Mouse (Mus musculus) c-Kit-positive CD71-positive TER-119-negative erythroid progenitor cells, embryonic 14.5 days (primary cell): ENCODE measurements around the gene Nt5dc2.

Experiments used
- DNase-seq: peaks from one replicate; pipeline ENCODE4 v3.0.0-alpha.2; 2013; ENCODE audit warnings: low read depth

Nt5dc2 gene

GRCm38 (mm10) chr14:31169508-31169907 is 38.7 kb downstream of the Nt5dc2 start:
- DNase-seq = no peak

GRCm38 (mm10) chr14:31170963-31171362 is 40.1 kb downstream of the Nt5dc2 start:
- DNase-seq = no peak

GRCm38 (mm10) chr14:31171386-31171785 is 40.5 kb downstream of the Nt5dc2 start:
- no peak for DNase-seq

GRCm38 (mm10) chr14:31171821-31172220 is 41.0 kb downstream of the Nt5dc2 start:
- DNase-seq = no peak

- DNase-seq = no peak
These were observed 42.1 kb downstream of the Nt5dc2 start for GRCm38 (mm10) chr14:31172781-31173455.

GRCm38 (mm10) chr14:31173537-31173936 is 42.7 kb downstream of the Nt5dc2 start:
- no peak for DNase-seq

GRCm38 (mm10) chr14:31177287-31177686 is 46.4 kb downstream of the Nt5dc2 start:
- DNase-seq = no peak

- no peak for DNase-seq
These were observed 46.9 kb downstream of the Nt5dc2 start for GRCm38 (mm10) chr14:31177715-31178114.

GRCm38 (mm10) chr14:31179677-31180365 is 49.0 kb downstream of the Nt5dc2 start:
- no peak for DNase-seq

- no peak for DNase-seq
These were observed 50.7 kb downstream of the Nt5dc2 start for GRCm38 (mm10) chr14:31181512-31181911.

- DNase-seq = no peak
These were observed 52.0 kb downstream of the Nt5dc2 start for GRCm38 (mm10) chr14:31182786-31183290.

- no peak for DNase-seq
These were observed 52.7 kb downstream of the Nt5dc2 start for GRCm38 (mm10) chr14:31183541-31183940.

GRCm38 (mm10) chr14:31184195-31184594 is 53.3 kb downstream of the Nt5dc2 start:
- no peak for DNase-seq

GRCm38 (mm10) chr14:31186656-31187055 is 55.8 kb downstream of the Nt5dc2 start:
- no peak for DNase-seq
